Mouse (Mus musculus): ENCODE measurements around the gene Ear10. TPM values are rescaled to one million over a fixed set of nuclear protein-coding genes. Genes with fewer than 3 reads are reported as not detected.

The Ear10 gene
- polyA plus RNA-seq, 1 experiment from 2014 or later: not detected

Other genes with a start within 250 kb of the Ear10 start
- not detected in 2 replicates for gene Gm8165, start 246.4 kb downstream of the Ear10 start, polyA plus RNA-seq (2014; fragmentation: Nextera tagmentation; extraction: Ambion mirVana)
- 0.50 and 1.1 TPM in 2 replicates for gene Gm7324, start 225.7 kb downstream of the Ear10 start, polyA plus RNA-seq (2014; fragmentation: Nextera tagmentation; extraction: Ambion mirVana)
- not detected in 2 replicates for gene Gm16506, start 196.1 kb downstream of the Ear10 start, polyA plus RNA-seq (2014; fragmentation: Nextera tagmentation; extraction: Ambion mirVana)
- gene Gm6526, start 175.7 kb downstream of the Ear10 start, polyA plus RNA-seq (2014; fragmentation: Nextera tagmentation; extraction: Ambion mirVana): not detected in 2 replicates
- not detected in 2 replicates for gene Gm8180, start 138.8 kb downstream of the Ear10 start, polyA plus RNA-seq (2014; fragmentation: Nextera tagmentation; extraction: Ambion mirVana)
- gene Ear1, start 48.0 kb downstream of the Ear10 start, polyA plus RNA-seq (2014; fragmentation: Nextera tagmentation; extraction: Ambion mirVana): not detected in 2 replicates
- 7.5 and 7.9 TPM in 2 replicates for gene Gm8113, start 1.8 kb upstream of the Ear10 start, polyA plus RNA-seq (2014; fragmentation: Nextera tagmentation; extraction: Ambion mirVana)
- gene Ang5, start 33.5 kb upstream of the Ear10 start, polyA plus RNA-seq (2014; fragmentation: Nextera tagmentation; extraction: Ambion mirVana): not detected in 2 replicates
- gene Ang6, start 78.7 kb upstream of the Ear10 start, polyA plus RNA-seq (2014; fragmentation: Nextera tagmentation; extraction: Ambion mirVana): not detected in 2 replicates
- not detected in 2 replicates for gene Ear2, start 179.1 kb upstream of the Ear10 start, polyA plus RNA-seq (2014; fragmentation: Nextera tagmentation; extraction: Ambion mirVana)
- gene Gm3327, start 200.3 kb upstream of the Ear10 start, polyA plus RNA-seq (2014; fragmentation: Nextera tagmentation; extraction: Ambion mirVana): not detected in 2 replicates